Mouse (Mus musculus) left cerebral cortex, adult 6 months (tissue): ENCODE results near the gene Slc25a21. TPM values are rescaled to one million over a fixed set of nuclear protein-coding genes. Genes with fewer than 3 reads are reported as not detected.

ENCODE experiments used
- long read RNA-seq, 2 experiments: library from polyadenylated mRNA; unstranded; transcript quantifications; one replicate each; pipeline ENCODE4 v2.0.0; 2019 to 2020
- polyA plus RNA-seq: library from polyadenylated mRNA; unstranded; fragments of <200 nt; fragmentation: Nextera tagmentation; gene quantifications from 2 replicates; pipeline ENCODE4 v1.2.3, GENCODE M21; 2021

Gene Slc25a21
- polyA plus RNA-seq, result 1.1 and 1.5 TPM in 2 replicates
- long read RNA-seq, experiment 1, partial matches to known transcripts, result 3 of 3 reads
- long read RNA-seq, experiment 1, other reads (novel, unspliced or antisense), result 0 of 3 reads
- long read RNA-seq, experiment 2, partial matches to known transcripts, result 2 of 2 reads
- long read RNA-seq, experiment 2, other reads (novel, unspliced or antisense), result 0 of 2 reads

DNA sequence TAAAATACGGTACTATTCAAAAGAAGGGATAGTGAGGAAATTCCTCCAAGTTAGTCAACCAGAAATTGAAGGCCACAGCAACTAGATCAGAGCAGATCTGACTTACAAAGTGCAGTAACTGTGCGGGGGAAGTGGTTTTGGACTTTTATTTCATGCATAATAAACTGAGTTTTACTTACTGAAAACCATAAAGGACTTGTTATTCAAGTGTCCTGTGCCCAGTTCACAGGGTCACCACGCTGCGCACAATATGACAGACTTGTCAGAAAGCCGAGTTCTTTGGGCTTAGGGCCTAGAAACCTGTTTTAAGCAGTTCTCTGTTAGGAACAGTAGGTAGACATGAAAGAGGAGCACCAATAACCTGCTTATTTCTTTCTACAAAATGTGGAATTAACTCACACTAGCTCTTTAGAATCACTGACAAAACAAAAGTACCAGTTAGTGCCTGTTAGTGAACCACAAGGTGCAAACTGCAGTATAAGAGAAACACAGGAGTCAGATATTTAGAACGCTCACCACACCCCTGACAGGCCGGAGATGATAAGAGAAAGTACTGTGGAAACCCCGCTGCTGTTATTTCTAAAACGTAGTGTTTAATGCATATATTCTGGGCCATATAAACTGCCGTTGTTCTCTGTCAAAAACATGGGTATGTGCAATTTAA, at the start of gene Slc25a21:
TSS of gene Slc25a21 (minus strand) at position 110 of the 664 bp plus-strand sequence.

DNA sequence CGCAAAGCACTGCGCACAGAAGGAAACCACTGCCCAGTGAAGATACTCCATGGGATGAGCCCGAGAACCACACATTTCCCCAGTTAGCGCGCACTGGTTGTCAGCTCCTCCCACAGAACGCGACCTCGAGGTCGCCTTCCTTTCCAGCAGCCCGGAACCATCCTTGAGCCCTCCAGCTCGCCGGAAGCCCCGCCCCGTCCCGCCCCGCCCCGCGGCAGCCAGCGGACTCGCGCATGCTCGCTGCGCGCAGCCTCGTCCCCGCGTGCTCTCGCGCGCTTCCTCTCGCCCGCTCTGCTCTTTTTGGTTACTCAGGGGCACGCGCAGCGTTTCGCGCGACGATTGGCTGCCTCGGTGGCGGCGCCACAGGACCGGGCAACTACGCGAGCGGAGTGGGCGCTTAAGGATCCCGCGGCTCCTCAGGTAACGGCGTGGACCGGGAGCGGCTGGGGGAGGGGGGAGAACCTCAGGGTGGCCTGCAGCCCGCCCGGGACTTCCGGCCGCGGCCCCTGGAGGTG, 33.0 kb upstream of the Slc25a21 start, which contains the start of the genes Prps1l3 and Mipol1:
TSS of gene Prps1l3 (plus strand) at position 221 of the 515 bp plus-strand sequence.
TSS of gene Mipol1 (plus strand) at position 236 of the 515 bp plus-strand sequence.

DNA sequence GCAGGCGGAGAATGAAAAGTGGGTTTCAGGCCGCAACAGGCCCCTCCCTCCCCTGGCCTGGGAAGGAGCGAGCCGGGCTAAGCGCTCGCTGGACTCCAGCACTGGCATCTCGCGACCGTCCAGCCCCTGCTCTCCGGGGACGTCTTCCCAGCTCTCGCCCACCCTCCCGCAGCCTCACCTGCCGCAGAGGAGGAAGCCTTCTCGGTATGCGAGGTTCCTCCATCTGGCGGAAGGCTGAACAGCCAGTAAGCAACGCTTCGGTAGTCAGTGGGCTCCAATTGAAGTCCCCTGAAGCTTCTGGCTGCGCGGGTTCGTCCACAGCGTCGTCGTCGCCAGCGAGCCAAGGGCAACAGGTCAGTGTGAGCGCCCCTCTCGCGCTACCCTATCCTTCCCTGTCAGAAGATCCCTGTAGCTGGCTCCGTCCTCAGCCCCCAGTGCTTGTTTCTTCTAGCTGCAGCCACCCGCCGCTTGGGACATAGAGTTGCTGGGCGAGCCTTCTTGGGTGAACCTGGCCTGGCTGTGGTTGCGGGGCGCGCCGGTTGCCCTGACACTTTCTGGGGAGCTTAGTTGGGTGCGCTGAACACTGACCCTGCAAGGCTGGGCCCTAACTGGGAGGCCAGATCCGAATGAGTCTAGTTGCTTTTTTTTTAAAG, 505.7 kb downstream of the Slc25a21 start, which contains the start of gene Pax9:
TSS of gene Pax9 (plus strand) at position 341 of the 653 bp plus-strand sequence.

Other genes with a start within 250 kb of the Slc25a21 start
- 10.6 and 11.6 TPM in 2 replicates for gene Prps1l3, start 32.9 kb upstream of the Slc25a21 start, polyA plus RNA-seq
- 4.4 and 5.8 TPM in 2 replicates for gene Mipol1, start 33.0 kb upstream of the Slc25a21 start, polyA plus RNA-seq